Mouse (Mus musculus): ENCODE measurements at regions not wholly inside any gene's neighbourhood (a gene's known extent, or its start where the extent isn't known, plus 50 kb on each side); places are given as distances from the start of the nearest gene placed in this dataset.

GRCm38 (mm10) chrX:19400046-19400445, 81.1 kb downstream of the Tex13c3 start:
- DNase-seq = peak; percentile 0
